Mouse (Mus musculus) neural tube, embryonic 15.5 days (tissue): ENCODE results near the gene Apeh. TPM values are rescaled to one million over a fixed set of nuclear protein-coding genes. Genes with fewer than 3 reads are reported as not detected.
A peak's percentile ranks its signal among the peaks of the same experiment; 100 is the strongest.

ENCODE experiments used
- ATAC-seq: fragments of 200-750 bp; cut with Nextera tagmentation; 2 replicates; pipeline ENCODE4 v1.8.0; 2017; ENCODE audit warnings: mild to moderate bottlenecking, moderate TSS enrichment, moderate library complexity; ENCODE audit not compliant: low FRiP score
- H3K27ac ChIP-seq: fragments of 300-500 bp; sonication (generic); replicated peaks from 2 replicates; pipeline ENCODE4 v1.5.1; 2015; ENCODE audit warnings: mild to moderate bottlenecking, inconsistent platforms
- H3K27me3 ChIP-seq: fragments of 300-500 bp; sonication (generic); replicated peaks from 2 replicates; pipeline ENCODE4 v1.6.1; 2015; ENCODE audit warnings: inconsistent platforms
- H3K36me3 ChIP-seq: fragments of 300-500 bp; sonication (generic); 2 replicates; pipeline ENCODE4 v1.6.1; 2015; ENCODE audit warnings: inconsistent platforms
- H3K4me1 ChIP-seq: fragments of 300-500 bp; sonication (generic); 2 replicates; pipeline ENCODE4 v1.6.1; 2015; ENCODE audit warnings: inconsistent platforms
- H3K4me2 ChIP-seq: fragments of 300-500 bp; sonication (generic); 2 replicates; pipeline ENCODE4 v1.6.1; 2015; ENCODE audit warnings: inconsistent platforms, mild to moderate bottlenecking, moderate library complexity
- H3K4me3 ChIP-seq: fragments of 300-500 bp; sonication (generic); replicated peaks from 2 replicates; pipeline ENCODE4 v1.5.1; 2015; ENCODE audit warnings: mild to moderate bottlenecking, inconsistent platforms
- H3K9ac ChIP-seq: fragments of 300-500 bp; sonication (generic); replicated peaks from 2 replicates; pipeline ENCODE4 v1.6.1; 2015; ENCODE audit warnings: mild to moderate bottlenecking, inconsistent platforms
- H3K9me3 ChIP-seq: fragments of 300-500 bp; sonication (generic); replicated peaks from 2 replicates; pipeline ENCODE4 v1.6.1; 2016; ENCODE audit warnings: inconsistent platforms
- WGBS: fragments of 180-500 bp; shearing (Covaris S2); methylation state at CpG from one replicate; pipeline ENCODE4 v1.1.7; 2015; ENCODE audit warnings: mixed read lengths; 5-methylcytosine and 5-hydroxymethylcytosine counted together
- microRNA-seq: library from miRNA; unstranded; fragments of <30 nt; microRNA quantifications from one replicate; pipeline ENCODE4, GENCODE M21; 2017
- polyA plus RNA-seq: library from polyadenylated mRNA; unstranded; fragments of >200 nt; fragmentation: Nextera tagmentation; extraction: Ambion mirVana; gene quantifications from 2 replicates; pipeline ENCODE4 v1.2.1, GENCODE M21; 2015

The Apeh gene
- polyA plus RNA-seq, 1 experiment from 2014 or later, result 52.3 TPM

GRCm38 (mm10) chr9:108047601-108048565 is 46.5 kb downstream of the Apeh start:
- H3K36me3 ChIP-seq, result peaks cover 53% of the 10 kb centered on the region
- H3K4me2 ChIP-seq, result peak overlapping the region; percentile 96
- no peaks in the 10 kb centered on the region for H3K9me3 ChIP-seq
- peak overlapping the region; percentile 49 for H3K9ac ChIP-seq
- peak overlapping the region; percentile 80 for H3K27ac ChIP-seq
- no peaks in the 10 kb centered on the region for H3K27me3 ChIP-seq
- ATAC-seq, result no peak
- H3K4me1 ChIP-seq, result peaks cover 34% of the 10 kb centered on the region
- peak overlapping the region; percentile 76 for H3K4me3 ChIP-seq
- 50% methylated on average over 17 of the region's 17 CpGs for WGBS

- Histone ChIP-seq H3K4me2 (no peak overlapping the region), H3K9me3 (no peaks in the 10 kb centered on the region), H3K4me1 (peaks cover 25% of the 10 kb centered on the region), H3K36me3 (peaks cover 64% of the 10 kb centered on the region), H3K27ac (no peak overlapping the region), H3K4me3 (no peak overlapping the region), H3K27me3 (no peaks in the 10 kb centered on the region), H3K9ac (no peak overlapping the region)
- no peak for ATAC-seq
- WGBS, result 95% methylated on average over 4 of the region's 4 CpGs
Measured at GRCm38 (mm10) chr9:108046582-108046981, 47.8 kb downstream of the Apeh start.

GRCm38 (mm10) chr9:108044751-108045492 is 49.5 kb downstream of the Apeh start:
- no peaks in the 10 kb centered on the region for H3K27me3 ChIP-seq
- H3K4me2 ChIP-seq, result no peak overlapping the region
- H3K27ac ChIP-seq, result no peak overlapping the region
- WGBS, result 95% methylated on average over 8 of the region's 8 CpGs
- no peak overlapping the region for H3K9ac ChIP-seq
- peaks cover 16% of the 10 kb centered on the region for H3K4me1 ChIP-seq
- H3K9me3 ChIP-seq, result no peaks in the 10 kb centered on the region
- ATAC-seq, result no peak
- peaks cover 63% of the 10 kb centered on the region for H3K36me3 ChIP-seq
- no peak overlapping the region for H3K4me3 ChIP-seq

Small RNA genes lying within 50 kb of the gene (microRNA-seq; reads per million reads assigned to microRNA genes)
- not detected for gene Gm47303
- gene Mir7088, result not detected

Other genes starting within 250 kb of the Apeh start
- 85.4 and 86.3 TPM in 2 replicates for gene Rbm6, start 221.4 kb downstream of the Apeh start, polyA plus RNA-seq
- 23.0 and 23.3 TPM in 2 replicates for gene Mon1a, start 206.5 kb downstream of the Apeh start, polyA plus RNA-seq
- gene Mst1r, start 187.7 kb downstream of the Apeh start, polyA plus RNA-seq, result 3.4 and 4.3 TPM in 2 replicates
- gene Actl11, start 166.1 kb downstream of the Apeh start, polyA plus RNA-seq, result not detected in 2 replicates
- 43.3 and 49.1 TPM in 2 replicates for gene Camkv, start 158.9 kb downstream of the Apeh start, polyA plus RNA-seq
- 6.1 and 10.2 TPM in 2 replicates for gene Traip, start 144.5 kb downstream of the Apeh start, polyA plus RNA-seq
- 5.6 and 23.0 TPM in 2 replicates for gene Uba7, start 119.1 kb downstream of the Apeh start, polyA plus RNA-seq
- 1.2 and 3.1 TPM in 2 replicates for gene Gm20661, start 111.5 kb downstream of the Apeh start, polyA plus RNA-seq
- gene Inka1, start 108.7 kb downstream of the Apeh start, polyA plus RNA-seq, result 21.0 and 30.4 TPM in 2 replicates
- gene Cdhr4, start 102.1 kb downstream of the Apeh start, polyA plus RNA-seq, result 1.5 and 3.5 TPM in 2 replicates
- gene Gm20662, start 98.3 kb downstream of the Apeh start, polyA plus RNA-seq, result 0.59 and 1.1 TPM in 2 replicates
- 88.6 and 99.1 TPM in 2 replicates for gene Ip6k1, start 92.1 kb downstream of the Apeh start, polyA plus RNA-seq
- gene Gmppb, start 45.4 kb downstream of the Apeh start, polyA plus RNA-seq, result 22.0 and 28.9 TPM in 2 replicates
- gene Amigo3, start 41.4 kb downstream of the Apeh start, polyA plus RNA-seq, result 2.2 and 2.8 TPM in 2 replicates
- gene Mst1, start 14.2 kb downstream of the Apeh start, polyA plus RNA-seq, result 0.50 TPM in 1 of 2 replicates, not detected in the other
- 44.3 and 51.6 TPM in 2 replicates for gene Rnf123, start 11.3 kb downstream of the Apeh start, polyA plus RNA-seq
- gene Bsn, start 95.8 kb upstream of the Apeh start, polyA plus RNA-seq, result 8.8 and 9.7 TPM in 2 replicates
- 64.0 and 70.4 TPM in 2 replicates for gene Dag1, start 169.4 kb upstream of the Apeh start, polyA plus RNA-seq
- gene Nicn1, start 195.8 kb upstream of the Apeh start, polyA plus RNA-seq, result 117 and 136 TPM in 2 replicates
- gene Amt, start 202.2 kb upstream of the Apeh start, polyA plus RNA-seq, result 24.2 and 30.5 TPM in 2 replicates
- gene Rhoa, start 211.5 kb upstream of the Apeh start, polyA plus RNA-seq, result 261 and 304 TPM in 2 replicates
- 49.2 and 52.0 TPM in 2 replicates for gene Tcta, start 211.6 kb upstream of the Apeh start, polyA plus RNA-seq
- 460 and 559 TPM in 2 replicates for gene Gpx1, start 244.3 kb upstream of the Apeh start, polyA plus RNA-seq